Mouse (Mus musculus): ENCODE results near the gene Ttc28. TPM values are rescaled to one million over a fixed set of nuclear protein-coding genes. Genes with fewer than 3 reads are reported as not detected.

The Ttc28 gene
- polyA plus RNA-seq, 1 experiment from 2014 or later: 5.7 TPM

DNA sequence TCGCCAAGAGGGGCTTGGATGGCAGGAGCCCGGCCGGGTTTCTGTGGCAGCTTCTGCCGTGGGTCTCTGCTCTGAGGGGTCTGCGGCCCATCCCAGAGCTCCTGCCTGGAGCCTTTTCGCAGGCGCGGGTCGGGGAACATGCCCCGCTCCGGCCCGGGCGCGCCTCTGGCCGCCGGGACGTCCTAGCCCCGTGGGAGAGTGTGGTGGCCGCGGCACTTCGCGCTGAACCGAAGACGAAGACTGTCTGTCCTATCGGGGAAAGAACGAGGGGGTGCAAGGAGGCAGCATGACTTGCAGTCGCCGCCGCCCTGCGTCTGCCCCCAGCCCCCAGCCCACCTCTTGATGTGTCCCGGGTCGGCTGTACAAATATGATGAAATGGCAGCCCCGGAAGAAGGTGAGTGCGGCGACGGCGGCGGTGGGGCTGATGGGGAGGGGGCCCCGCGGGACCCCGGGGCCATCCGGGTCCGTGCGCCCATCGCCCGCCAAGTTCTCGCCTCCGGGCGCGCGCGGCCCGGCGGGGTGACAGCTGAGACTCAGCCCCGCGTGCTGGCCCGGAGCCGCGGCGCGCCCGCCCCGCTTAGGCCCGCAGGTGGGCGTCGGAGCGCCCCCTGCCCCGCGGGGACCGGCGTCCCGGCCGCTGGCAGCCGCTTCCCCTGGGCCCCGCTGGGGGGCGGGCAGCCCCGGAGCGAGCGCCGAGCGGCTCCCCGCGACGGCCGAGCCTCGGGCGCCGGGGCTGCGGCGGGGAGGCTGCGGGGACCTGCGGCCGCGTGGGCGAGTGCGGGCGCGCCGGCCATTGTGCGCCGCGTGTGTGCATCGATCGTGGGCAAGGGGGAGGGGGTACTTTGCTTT, 99.6 kb downstream of the Ttc28 start:
- H3K9me3 ChIP-seq (ENCODE audit: control insufficient read depth, low read length): no peaks in the 10 kb centered on the region
- peak overlapping the region; percentile 77 for H3K4me2 ChIP-seq
- H3K27ac ChIP-seq (ENCODE audit: low read depth, low read length): peak overlapping the region; percentile 56
- DNase-seq (ENCODE audit: low spot score) (peak; percentile 65), ATAC-seq (replicated peaks; ENCODE audit: low FRiP score) (peak; percentile 34; the same call in 1 of the 2 replicates)
- H3K4me3 ChIP-seq (ENCODE audit: low read depth, low read length): peak overlapping the region; percentile 65
- H3K9ac ChIP-seq (ENCODE audit: low read depth, low read length): peak overlapping the region; percentile 65
- under 1% methylated on average over 101 of the region's 104 CpGs for WGBS
- no peaks in the 10 kb centered on the region for H3K36me3 ChIP-seq (ENCODE audit: control insufficient read depth, insufficient read depth, low read length)
- H3K4me1 ChIP-seq (replicated peaks; ENCODE audit: control insufficient read depth, insufficient read depth, low read length): peaks cover 3% of the 10 kb centered on the region; the same call in 1 of the 2 replicates
- H3K27me3 ChIP-seq (replicated peaks; ENCODE audit: control insufficient read depth, insufficient read depth, low read length): peaks cover 38% of the 10 kb centered on the region

DNA sequence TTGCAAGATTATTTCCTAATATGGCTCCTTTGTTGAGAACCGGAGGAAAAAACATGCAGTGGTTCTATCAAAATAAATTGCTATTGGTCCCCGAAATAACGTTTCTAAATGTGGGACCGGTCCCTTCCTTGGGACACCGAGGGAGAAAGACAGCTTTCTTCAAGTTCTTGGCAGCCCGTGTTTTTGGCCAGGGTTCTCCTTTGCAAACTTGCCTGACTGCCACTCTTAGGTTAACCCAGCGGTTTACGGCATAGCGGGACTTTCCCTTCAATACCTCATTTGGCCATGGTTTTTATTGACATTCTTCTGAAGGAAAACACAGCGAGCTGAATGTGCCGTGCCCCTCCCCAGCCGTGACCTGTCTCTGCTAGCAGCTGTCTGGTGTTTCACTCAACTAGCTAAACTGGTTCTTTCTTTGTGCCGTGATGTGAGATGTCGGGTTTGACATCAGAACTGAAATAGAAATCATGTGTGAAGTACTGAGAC, 100.3 kb downstream of the Ttc28 start:
- H3K9me3 ChIP-seq (ENCODE audit: control insufficient read depth, low read length): no peaks in the 10 kb centered on the region
- WGBS: 2% methylated on average over 14 of the region's 14 CpGs
- H3K27ac ChIP-seq (ENCODE audit: low read depth, low read length): no peak overlapping the region
- ATAC-seq (replicated peaks; ENCODE audit: low FRiP score) (no peak), DNase-seq (ENCODE audit: low spot score) (peak; percentile 46)
- peaks cover 3% of the 10 kb centered on the region; the same call in 1 of the 2 replicates for H3K4me1 ChIP-seq (replicated peaks; ENCODE audit: control insufficient read depth, insufficient read depth, low read length)
- H3K4me2 ChIP-seq: peak overlapping the region; percentile 77
- H3K4me3 ChIP-seq (ENCODE audit: low read depth, low read length): peak overlapping the region; percentile 65
- H3K36me3 ChIP-seq (ENCODE audit: control insufficient read depth, insufficient read depth, low read length): no peaks in the 10 kb centered on the region
- H3K27me3 ChIP-seq (replicated peaks; ENCODE audit: control insufficient read depth, insufficient read depth, low read length): peaks cover 36% of the 10 kb centered on the region
- peak overlapping the region; percentile 65 for H3K9ac ChIP-seq (ENCODE audit: low read depth, low read length)

DNA sequence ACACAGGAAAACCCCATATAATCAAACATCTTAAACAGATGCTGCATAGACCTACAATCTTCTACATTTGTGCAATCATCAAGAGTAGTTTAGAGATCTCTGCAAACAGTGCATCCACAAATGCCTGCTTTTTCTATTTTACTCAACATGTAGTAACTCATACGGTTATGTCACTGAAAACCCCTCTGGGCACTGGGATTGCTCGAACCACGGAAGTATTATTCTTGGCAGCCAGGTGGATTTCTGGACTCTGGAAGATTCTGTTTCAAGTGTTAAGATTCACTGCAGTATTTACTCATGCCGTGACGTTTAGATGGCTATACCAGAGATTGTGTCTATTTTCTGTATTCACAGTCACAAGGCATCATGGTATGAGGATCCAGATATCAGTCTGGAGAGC, 101.0 kb downstream of the Ttc28 start:
- no peak for DNase-seq (ENCODE audit: low spot score)
- Histone ChIP-seq H3K9me3 (ENCODE audit: control insufficient read depth, low read length) (no peaks in the 10 kb centered on the region), H3K4me1 (replicated peaks; ENCODE audit: control insufficient read depth, insufficient read depth, low read length) (peaks cover 3% of the 10 kb centered on the region; the same call in 1 of the 2 replicates), H3K27me3 (replicated peaks; ENCODE audit: control insufficient read depth, insufficient read depth, low read length) (peaks cover 36% of the 10 kb centered on the region), H3K36me3 (ENCODE audit: control insufficient read depth, insufficient read depth, low read length) (no peaks in the 10 kb centered on the region), H3K4me2 (peak overlapping the region; percentile 77), H3K4me3 (ENCODE audit: low read depth, low read length) (peak overlapping the region; percentile 65), H3K9ac (ENCODE audit: low read depth, low read length) (no peak overlapping the region), H3K27ac (ENCODE audit: low read depth, low read length) (no peak overlapping the region)
- 74% methylated on average over 5 of the region's 5 CpGs for WGBS
- no peak for ATAC-seq (replicated peaks; ENCODE audit: low FRiP score)

DNA sequence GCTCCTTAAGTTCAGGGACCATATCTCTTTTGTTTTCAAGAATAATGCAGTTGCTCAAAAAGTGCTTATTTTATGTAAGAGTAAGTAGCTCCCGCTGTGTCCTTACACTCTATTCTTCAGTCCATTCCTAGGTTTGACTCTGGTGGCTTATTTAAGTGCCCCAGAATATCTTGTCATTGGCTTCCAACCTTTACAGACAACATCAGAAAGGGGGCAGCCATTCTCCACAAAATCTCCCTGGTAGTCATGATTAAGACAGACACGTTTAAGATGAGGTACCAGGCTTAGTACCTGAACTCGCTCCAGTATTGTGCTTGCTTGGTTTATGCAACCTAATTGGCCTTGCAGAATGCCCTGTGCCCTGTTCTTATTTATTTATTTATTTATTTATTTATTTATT, 102.8 kb downstream of the Ttc28 start:
- Histone ChIP-seq H3K27ac (ENCODE audit: low read depth, low read length) (no peak overlapping the region), H3K27me3 (replicated peaks; ENCODE audit: control insufficient read depth, insufficient read depth, low read length) (peaks cover 36% of the 10 kb centered on the region), H3K9me3 (ENCODE audit: control insufficient read depth, low read length) (no peaks in the 10 kb centered on the region), H3K4me1 (replicated peaks; ENCODE audit: control insufficient read depth, insufficient read depth, low read length) (peaks cover 3% of the 10 kb centered on the region; the same call in 1 of the 2 replicates), H3K36me3 (ENCODE audit: control insufficient read depth, insufficient read depth, low read length) (no peaks in the 10 kb centered on the region), H3K9ac (ENCODE audit: low read depth, low read length) (no peak overlapping the region), H3K4me3 (ENCODE audit: low read depth, low read length) (no peak overlapping the region), H3K4me2 (no peak overlapping the region)
- no peak for ATAC-seq (replicated peaks; ENCODE audit: low FRiP score)
- no peak for DNase-seq (ENCODE audit: low spot score)
- 63% methylated on average over 3 of the region's 3 CpGs for WGBS

DNA sequence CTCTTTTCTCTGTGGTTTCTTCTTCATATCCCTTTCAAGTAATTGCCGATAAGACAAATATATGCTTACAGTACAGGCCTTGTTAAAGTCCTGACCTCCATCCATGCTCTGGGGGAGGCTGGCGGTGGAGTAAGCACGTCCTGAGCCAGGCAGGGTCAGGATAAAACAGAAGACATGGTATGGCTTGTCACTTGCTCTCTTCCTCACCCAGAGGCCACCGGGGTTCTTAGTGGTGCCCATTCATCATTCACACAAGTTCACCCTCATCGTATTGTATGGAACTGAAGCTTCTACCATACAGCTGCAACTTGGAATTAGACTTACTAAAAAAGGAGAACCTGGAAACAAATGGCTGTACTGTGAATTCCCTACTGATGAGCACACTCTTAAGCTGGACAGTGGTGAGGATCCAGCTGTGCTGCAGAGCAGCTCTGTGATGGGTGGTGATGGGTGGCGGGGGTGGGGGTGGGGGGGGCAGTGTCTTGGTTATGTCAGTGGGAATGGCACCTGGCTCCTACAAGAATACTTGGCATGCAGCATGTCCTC, 104.6 kb downstream of the Ttc28 start:
- 75% methylated on average over 6 of the region's 6 CpGs for WGBS
- ATAC-seq (replicated peaks; ENCODE audit: low FRiP score) (no peak), DNase-seq (ENCODE audit: low spot score) (no peak)
- Histone ChIP-seq H3K9ac (ENCODE audit: low read depth, low read length) (no peak overlapping the region), H3K36me3 (ENCODE audit: control insufficient read depth, insufficient read depth, low read length) (no peaks in the 10 kb centered on the region), H3K9me3 (ENCODE audit: control insufficient read depth, low read length) (no peaks in the 10 kb centered on the region), H3K27me3 (replicated peaks; ENCODE audit: control insufficient read depth, insufficient read depth, low read length) (peaks cover 22% of the 10 kb centered on the region), H3K4me2 (no peak overlapping the region), H3K27ac (ENCODE audit: low read depth, low read length) (no peak overlapping the region), H3K4me3 (ENCODE audit: low read depth, low read length) (no peak overlapping the region), H3K4me1 (replicated peaks; ENCODE audit: control insufficient read depth, insufficient read depth, low read length) (peaks cover 3% of the 10 kb centered on the region; the same call in 1 of the 2 replicates)

DNA sequence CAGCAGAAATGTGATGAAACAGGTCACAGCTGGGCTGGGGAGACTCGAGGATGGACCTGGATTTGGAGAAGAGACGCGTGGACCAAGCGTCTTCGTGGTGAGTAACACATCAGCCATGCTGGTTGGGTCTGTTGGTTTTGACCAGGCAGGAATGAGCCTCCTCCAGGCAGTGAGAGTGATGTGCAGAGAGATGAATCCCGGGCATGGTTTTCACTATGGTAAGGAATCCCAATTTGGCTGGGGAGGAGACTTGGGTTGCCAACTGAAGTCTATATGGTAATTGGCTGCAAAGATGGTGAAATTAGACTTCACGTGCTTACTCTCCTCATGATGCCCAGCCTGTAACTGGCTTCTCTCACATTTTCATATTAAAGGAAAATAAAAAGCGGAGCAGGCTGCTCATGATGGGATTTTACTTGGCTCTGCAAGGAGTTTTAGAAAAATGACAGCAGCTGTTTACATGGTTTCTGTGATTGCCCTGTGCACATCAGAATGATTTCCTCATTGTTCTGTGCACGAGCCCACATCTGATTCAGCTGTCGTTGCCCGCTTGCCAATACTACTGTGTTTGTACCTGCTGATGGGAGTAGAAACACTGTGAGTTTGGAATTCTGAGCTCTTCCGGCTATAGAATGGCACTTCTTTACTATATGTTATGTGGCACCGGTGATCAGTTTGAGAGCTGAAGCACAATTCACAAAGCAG, 117.4 kb downstream of the Ttc28 start:
- H3K9ac ChIP-seq (ENCODE audit: low read depth, low read length): no peak overlapping the region
- no peak overlapping the region for H3K27ac ChIP-seq (ENCODE audit: low read depth, low read length)
- H3K27me3 ChIP-seq (replicated peaks; ENCODE audit: control insufficient read depth, insufficient read depth, low read length): no peaks in the 10 kb centered on the region
- no peak overlapping the region for H3K4me3 ChIP-seq (ENCODE audit: low read depth, low read length)
- no peaks in the 10 kb centered on the region for H3K36me3 ChIP-seq (ENCODE audit: control insufficient read depth, insufficient read depth, low read length)
- DNase-seq (ENCODE audit: low spot score): no peak
- WGBS: 81% methylated on average over 13 of the region's 13 CpGs
- H3K4me1 ChIP-seq (replicated peaks; ENCODE audit: control insufficient read depth, insufficient read depth, low read length): no peaks in the 10 kb centered on the region
- no peak for ATAC-seq (replicated peaks; ENCODE audit: low FRiP score)
- H3K9me3 ChIP-seq (ENCODE audit: control insufficient read depth, low read length): no peaks in the 10 kb centered on the region
- no peak overlapping the region for H3K4me2 ChIP-seq

DNA sequence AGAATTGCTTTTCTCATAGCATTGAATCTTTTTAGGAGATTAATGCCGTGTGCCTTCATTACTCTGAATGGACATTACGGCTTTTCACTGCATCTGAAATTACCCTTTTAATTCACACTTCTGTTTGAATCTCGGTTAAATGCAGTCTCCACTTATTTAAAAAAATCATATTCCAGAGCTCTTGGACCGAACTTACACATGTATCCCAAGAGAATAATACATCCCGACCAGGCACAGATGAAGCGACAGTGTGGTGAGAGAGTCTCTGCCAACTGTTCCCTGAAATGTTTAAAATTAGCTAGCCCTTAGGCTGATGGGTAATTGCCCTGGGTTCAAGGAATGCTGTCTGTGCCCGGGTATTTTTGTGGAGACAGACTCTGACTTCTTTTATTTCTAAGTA, 118.1 kb downstream of the Ttc28 start:
- ATAC-seq (replicated peaks; ENCODE audit: low FRiP score) (no peak), DNase-seq (ENCODE audit: low spot score) (no peak)
- H3K9ac ChIP-seq (ENCODE audit: low read depth, low read length): no peak overlapping the region
- no peaks in the 10 kb centered on the region for H3K9me3 ChIP-seq (ENCODE audit: control insufficient read depth, low read length)
- H3K27me3 ChIP-seq (replicated peaks; ENCODE audit: control insufficient read depth, insufficient read depth, low read length): no peaks in the 10 kb centered on the region
- WGBS: 84% methylated on average over 7 of the region's 7 CpGs
- H3K4me1 ChIP-seq (replicated peaks; ENCODE audit: control insufficient read depth, insufficient read depth, low read length): no peaks in the 10 kb centered on the region
- no peak overlapping the region for H3K4me2 ChIP-seq
- H3K36me3 ChIP-seq (ENCODE audit: control insufficient read depth, insufficient read depth, low read length): no peaks in the 10 kb centered on the region
- H3K4me3 ChIP-seq (ENCODE audit: low read depth, low read length): no peak overlapping the region
- no peak overlapping the region for H3K27ac ChIP-seq (ENCODE audit: low read depth, low read length)

DNA sequence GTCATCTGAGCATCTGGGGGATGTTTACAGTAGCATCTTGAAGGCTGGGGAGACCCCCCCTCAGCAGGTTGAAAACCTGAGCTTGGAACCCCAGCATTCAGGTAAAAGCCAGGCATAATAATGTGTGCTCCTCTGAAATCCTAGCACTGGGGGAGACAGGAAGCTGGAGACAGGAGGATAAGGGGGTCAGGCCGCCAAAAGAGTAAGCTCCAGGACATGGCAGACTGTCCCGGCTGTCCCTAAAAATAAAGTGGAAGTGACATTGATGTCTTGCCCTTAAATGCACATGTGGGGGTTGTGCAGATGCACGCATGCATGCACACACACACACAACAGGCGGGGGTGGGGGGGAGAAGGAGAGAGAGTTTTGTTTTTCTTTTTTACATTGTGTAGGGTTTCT, 118.7 kb downstream of the Ttc28 start:
- no peak overlapping the region for H3K4me2 ChIP-seq
- no peak overlapping the region for H3K4me3 ChIP-seq (ENCODE audit: low read depth, low read length)
- H3K36me3 ChIP-seq (ENCODE audit: control insufficient read depth, insufficient read depth, low read length): no peaks in the 10 kb centered on the region
- 57% methylated on average over 4 of the region's 4 CpGs for WGBS
- H3K9ac ChIP-seq (ENCODE audit: low read depth, low read length): no peak overlapping the region
- ATAC-seq (replicated peaks; ENCODE audit: low FRiP score): no peak
- H3K27ac ChIP-seq (ENCODE audit: low read depth, low read length): no peak overlapping the region
- no peaks in the 10 kb centered on the region for H3K9me3 ChIP-seq (ENCODE audit: control insufficient read depth, low read length)
- H3K27me3 ChIP-seq (replicated peaks; ENCODE audit: control insufficient read depth, insufficient read depth, low read length): no peaks in the 10 kb centered on the region
- no peaks in the 10 kb centered on the region for H3K4me1 ChIP-seq (replicated peaks; ENCODE audit: control insufficient read depth, insufficient read depth, low read length)
- DNase-seq (ENCODE audit: low spot score): no peak

Measured in liver, embryonic 11.5 days (tissue).